Mouse (Mus musculus) neural tube, embryonic 13.5 days (tissue): ENCODE measurements around the gene Ass1. TPM values are rescaled to one million over a fixed set of nuclear protein-coding genes. Genes with fewer than 3 reads are reported as not detected.
"Not testable (repeated sequence)": the region's sequence is repeated elsewhere in the genome, so short reads cannot be mapped to it uniquely, and the experiment has no call there.

ENCODE experiments used
- ATAC-seq: fragments of 200-750 bp; cut with Nextera tagmentation; 2 replicates; pipeline ENCODE4 v1.8.0; 2017; ENCODE audit warnings: low read depth, mild to moderate bottlenecking, moderate TSS enrichment, moderate library complexity
- H3K27ac ChIP-seq: fragments of 300-500 bp; sonication (generic); replicated peaks from 2 replicates; pipeline ENCODE4 v1.5.1; 2015; ENCODE audit warnings: moderate library complexity, mild to moderate bottlenecking, inconsistent platforms
- H3K27me3 ChIP-seq: fragments of 300-500 bp; sonication (generic); 2 replicates; pipeline ENCODE4 v1.6.1; 2015; ENCODE audit warnings: mild to moderate bottlenecking, inconsistent platforms
- H3K36me3 ChIP-seq: fragments of 300-500 bp; sonication (generic); 2 replicates; pipeline ENCODE4 v1.6.1; 2015; ENCODE audit warnings: mild to moderate bottlenecking, inconsistent platforms
- H3K4me1 ChIP-seq: fragments of 300-500 bp; sonication (generic); replicated peaks from 2 replicates; pipeline ENCODE4 v1.6.1; 2015; ENCODE audit warnings: inconsistent platforms
- H3K4me2 ChIP-seq: fragments of 300-500 bp; sonication (generic); 2 replicates; pipeline ENCODE4 v1.6.1; 2015; ENCODE audit warnings: inconsistent platforms, mild to moderate bottlenecking, moderate library complexity
- H3K4me3 ChIP-seq: fragments of 300-500 bp; sonication (generic); 2 replicates; pipeline ENCODE4 v1.5.1; 2015; ENCODE audit warnings: mild to moderate bottlenecking, inconsistent platforms
- H3K9ac ChIP-seq: fragments of 300-500 bp; sonication (generic); 2 replicates; pipeline ENCODE4 v1.6.1; 2015; ENCODE audit warnings: moderate library complexity, mild to moderate bottlenecking, inconsistent platforms
- H3K9me3 ChIP-seq: fragments of 300-500 bp; sonication (generic); 2 replicates; pipeline ENCODE4 v1.6.1; 2016; ENCODE audit warnings: inconsistent platforms
- WGBS: fragments of 180-500 bp; shearing (Covaris S2); methylation state at CpG from one replicate; pipeline ENCODE4 v1.1.7; 2015; 5-methylcytosine and 5-hydroxymethylcytosine counted together
- polyA plus RNA-seq: library from polyadenylated mRNA; unstranded; fragments of >200 nt; fragmentation: Nextera tagmentation; extraction: Ambion mirVana; gene quantifications from 2 replicates; pipeline ENCODE4 v1.2.1, GENCODE M21; 2015

The Ass1 gene
- polyA plus RNA-seq, 1 experiment from 2014 or later, result 12.5 TPM

- peaks cover 75% of the 10 kb centered on the region for H3K27me3 ChIP-seq
These were observed 46.5 kb downstream of the Ass1 start for GRCm38 (mm10) chr2:31516557-31516956.

GRCm38 (mm10) chr2:31521800-31522335 lies 51.9 kb downstream of the Ass1 start:
- no peak overlapping the region for H3K9ac ChIP-seq
- H3K9me3 ChIP-seq, result no peaks in the 10 kb centered on the region
- H3K36me3 ChIP-seq, result no peaks in the 10 kb centered on the region
- ATAC-seq, result no peak
- no peak overlapping the region for H3K4me2 ChIP-seq
- no peak overlapping the region for H3K4me3 ChIP-seq
- 78% methylated on average over 16 of the region's 16 CpGs for WGBS
- peaks cover 69% of the 10 kb centered on the region for H3K27me3 ChIP-seq
- no peak overlapping the region for H3K27ac ChIP-seq
- peaks cover 11% of the 10 kb centered on the region for H3K4me1 ChIP-seq

More at GRCm38 (mm10) chr2:31516557-31516956, 46.5 kb downstream of the Ass1 start:
- 81% methylated on average over 12 of the region's 12 CpGs for WGBS
- H3K9ac ChIP-seq, result no peak overlapping the region
- H3K9me3 ChIP-seq, result peaks cover 9% of the 10 kb centered on the region; the same call in 1 of the 2 replicates
- no peak overlapping the region for H3K27ac ChIP-seq
- ATAC-seq, result no peak
- H3K4me3 ChIP-seq, result no peak overlapping the region
- H3K36me3 ChIP-seq, result peaks cover 8% of the 10 kb centered on the region; the same call in 1 of the 2 replicates
- H3K4me2 ChIP-seq, result no peak overlapping the region
- H3K4me1 ChIP-seq, result peaks cover 6% of the 10 kb centered on the region

- H3K4me2 ChIP-seq, result no peak overlapping the region
- H3K36me3 ChIP-seq, result no peaks in the 10 kb centered on the region
- peaks cover 65% of the 10 kb centered on the region for H3K27me3 ChIP-seq
- no peak for ATAC-seq
- H3K4me3 ChIP-seq, result no peak overlapping the region
- H3K9ac ChIP-seq, result no peak overlapping the region
- H3K4me1 ChIP-seq, result peaks cover 19% of the 10 kb centered on the region
- no peak overlapping the region for H3K27ac ChIP-seq
- H3K9me3 ChIP-seq, result no peaks in the 10 kb centered on the region
- WGBS, result 82% methylated on average over 5 of the region's 5 CpGs
These were observed 54.6 kb downstream of the Ass1 start for GRCm38 (mm10) chr2:31524641-31525040.

GRCm38 (mm10) chr2:31525778-31526177 lies 55.8 kb downstream of the Ass1 start:
- peaks cover 65% of the 10 kb centered on the region for H3K27me3 ChIP-seq
- H3K4me1 ChIP-seq, result peaks cover 13% of the 10 kb centered on the region
- H3K4me2 ChIP-seq, result no peak overlapping the region
- H3K27ac ChIP-seq, result no peak overlapping the region
- peak overlapping the region; percentile 47; the same call in 1 of the 2 replicates for H3K9ac ChIP-seq
- 18% methylated on average over 10 of the region's 10 CpGs for WGBS
- no peak for ATAC-seq
- no peaks in the 10 kb centered on the region for H3K36me3 ChIP-seq
- H3K4me3 ChIP-seq, result no peak overlapping the region
- no peaks in the 10 kb centered on the region for H3K9me3 ChIP-seq

- H3K4me3 ChIP-seq, result no peak overlapping the region
- H3K27me3 ChIP-seq, result peaks cover 40% of the 10 kb centered on the region
- 58% methylated on average over 5 of the region's 5 CpGs for WGBS
These were observed 60.2 kb downstream of the Ass1 start for GRCm38 (mm10) chr2:31530201-31530600.

GRCm38 (mm10) chr2:31537054-31537453 lies 67.0 kb downstream of the Ass1 start:
- WGBS, result 82% methylated on average over 5 of the region's 5 CpGs
- H3K4me1 ChIP-seq, result no peaks in the 10 kb centered on the region
- ATAC-seq, result no peak
- H3K9me3 ChIP-seq, result no peaks in the 10 kb centered on the region
- H3K27ac ChIP-seq, result no peak overlapping the region
- no peaks in the 10 kb centered on the region for H3K36me3 ChIP-seq
- no peak overlapping the region for H3K9ac ChIP-seq
- H3K4me2 ChIP-seq, result no peak overlapping the region
- H3K4me3 ChIP-seq, result no peak overlapping the region
- peaks cover 26% of the 10 kb centered on the region for H3K27me3 ChIP-seq

More at GRCm38 (mm10) chr2:31530201-31530600, 60.2 kb downstream of the Ass1 start:
- H3K9ac ChIP-seq, result no peak overlapping the region
- H3K27ac ChIP-seq, result no peak overlapping the region
- H3K36me3 ChIP-seq, result no peaks in the 10 kb centered on the region
- peaks cover 13% of the 10 kb centered on the region for H3K4me1 ChIP-seq
- no peak for ATAC-seq
- no peaks in the 10 kb centered on the region for H3K9me3 ChIP-seq
- no peak overlapping the region for H3K4me2 ChIP-seq

- H3K4me3 ChIP-seq, result no peak overlapping the region
- H3K9ac ChIP-seq, result no peak overlapping the region
- ATAC-seq, result no peak
- H3K36me3 ChIP-seq, result no peaks in the 10 kb centered on the region
- no peaks in the 10 kb centered on the region for H3K9me3 ChIP-seq
- peaks cover 26% of the 10 kb centered on the region for H3K27me3 ChIP-seq
- WGBS, result 77% methylated on average over 5 of the region's 5 CpGs
- H3K4me1 ChIP-seq, result no peaks in the 10 kb centered on the region
- H3K27ac ChIP-seq, result no peak overlapping the region
- H3K4me2 ChIP-seq, result no peak overlapping the region
These were observed 68.7 kb downstream of the Ass1 start for GRCm38 (mm10) chr2:31538745-31539144.

GRCm38 (mm10) chr2:31541581-31541980 lies 71.6 kb downstream of the Ass1 start:
- 94% methylated on average over 5 of the region's 5 CpGs for WGBS
- no peaks in the 10 kb centered on the region for H3K9me3 ChIP-seq
- no peaks in the 10 kb centered on the region for H3K36me3 ChIP-seq
- peaks cover 33% of the 10 kb centered on the region for H3K27me3 ChIP-seq
- no peak overlapping the region for H3K27ac ChIP-seq
- H3K4me1 ChIP-seq, result no peaks in the 10 kb centered on the region
- no peak overlapping the region for H3K4me3 ChIP-seq
- no peak overlapping the region for H3K4me2 ChIP-seq
- no peak for ATAC-seq
- H3K9ac ChIP-seq, result no peak overlapping the region

- 63% methylated on average over 11 of the region's 11 CpGs for WGBS
These were observed 77.7 kb downstream of the Ass1 start for GRCm38 (mm10) chr2:31547726-31548125.

GRCm38 (mm10) chr2:31550503-31550902 lies 80.5 kb downstream of the Ass1 start:
- Histone ChIP-seq H3K27ac (no peak overlapping the region), H3K4me2 (no peak overlapping the region), H3K9me3 (peaks cover 5% of the 10 kb centered on the region; the same call in 1 of the 2 replicates), H3K4me3 (no peak overlapping the region), H3K4me1 (no peaks in the 10 kb centered on the region), H3K36me3 (no peaks in the 10 kb centered on the region), H3K27me3 (peaks cover 27% of the 10 kb centered on the region), H3K9ac (no peak overlapping the region)
- WGBS, result 79% methylated on average over 3 of the region's 3 CpGs
- no peak for ATAC-seq

More at GRCm38 (mm10) chr2:31547726-31548125, 77.7 kb downstream of the Ass1 start:
- no peak overlapping the region for H3K9ac ChIP-seq
- H3K9me3 ChIP-seq, result no peaks in the 10 kb centered on the region
- no peak overlapping the region for H3K4me2 ChIP-seq
- no peaks in the 10 kb centered on the region for H3K4me1 ChIP-seq
- H3K27ac ChIP-seq, result no peak overlapping the region
- ATAC-seq, result no peak
- no peak overlapping the region for H3K4me3 ChIP-seq
- no peaks in the 10 kb centered on the region for H3K36me3 ChIP-seq
- peaks cover 36% of the 10 kb centered on the region for H3K27me3 ChIP-seq

GRCm38 (mm10) chr2:31551351-31551750 lies 81.3 kb downstream of the Ass1 start:
- H3K9ac ChIP-seq, H3K4me3 ChIP-seq, ATAC-seq, H3K4me1 ChIP-seq, H3K9me3 ChIP-seq, H3K4me2 ChIP-seq, H3K27ac ChIP-seq, H3K36me3 ChIP-seq: not testable (repeated sequence)
- 0 out of 2 replicates have a peak, but pooled peaks cover 19% of the 10 kb centered on the region for H3K27me3 ChIP-seq
- 97% methylated on average over 3 of the region's 3 CpGs for WGBS

GRCm38 (mm10) chr2:31551971-31552370 lies 82.0 kb downstream of the Ass1 start:
- no peak for ATAC-seq
- no peaks in the 10 kb centered on the region for H3K4me1 ChIP-seq

GRCm38 (mm10) chr2:31554619-31555018 lies 84.6 kb downstream of the Ass1 start:
- no peak overlapping the region for H3K9ac ChIP-seq
- no peak overlapping the region for H3K4me3 ChIP-seq
- peaks cover 5% of the 10 kb centered on the region; the same call in 1 of the 2 replicates for H3K9me3 ChIP-seq
- 0 out of 2 replicates have a peak, but pooled peaks cover 11% of the 10 kb centered on the region for H3K27me3 ChIP-seq
- 85% methylated on average over 5 of the region's 5 CpGs for WGBS
- H3K27ac ChIP-seq, result no peak overlapping the region
- H3K4me2 ChIP-seq, result no peak overlapping the region
- H3K4me1 ChIP-seq, result no peaks in the 10 kb centered on the region
- ATAC-seq, result no peak
- no peaks in the 10 kb centered on the region for H3K36me3 ChIP-seq

More at GRCm38 (mm10) chr2:31551971-31552370, 82.0 kb downstream of the Ass1 start:
- no peak overlapping the region for H3K4me3 ChIP-seq
- H3K27me3 ChIP-seq, result 0 out of 2 replicates have a peak, but pooled peaks cover 17% of the 10 kb centered on the region
- no peak overlapping the region for H3K27ac ChIP-seq
- WGBS, result 84% methylated on average over 10 of the region's 10 CpGs
- H3K9ac ChIP-seq, result no peak overlapping the region
- peaks cover 5% of the 10 kb centered on the region; the same call in 1 of the 2 replicates for H3K9me3 ChIP-seq
- H3K4me2 ChIP-seq, result no peak overlapping the region
- no peaks in the 10 kb centered on the region for H3K36me3 ChIP-seq
